Mouse (Mus musculus) forebrain, postnatal 0 days (tissue): ENCODE data around the gene Fuom. TPM values are rescaled to one million over a fixed set of nuclear protein-coding genes. Genes with fewer than 3 reads are reported as not detected.

Source experiments
- ATAC-seq: fragments of 200-750 bp; cut with Nextera tagmentation; 2 replicates; pipeline ENCODE4 v1.8.0; 2017; ENCODE audit warnings: mild to moderate bottlenecking, moderate library complexity
- DNase-seq: peaks from one replicate; pipeline ENCODE4 v3.0.0-alpha.2; 2015
- H3K27ac ChIP-seq: fragments of 300-500 bp; sonication (generic); 2 replicates; pipeline ENCODE4 v1.5.1; 2014; ENCODE audit warnings: low read depth, mild to moderate bottlenecking, antibody characterized with exemption, low read length, moderate library complexity, mixed read lengths
- H3K27me3 ChIP-seq: fragments of 300-500 bp; sonication (generic); 2 replicates; pipeline ENCODE4 v1.6.1; 2014; ENCODE audit warnings: mild to moderate bottlenecking, low read length, mixed read lengths; ENCODE audit not compliant: insufficient read depth
- H3K36me3 ChIP-seq: fragments of 300-500 bp; sonication (generic); 2 replicates; pipeline ENCODE4 v1.6.1; 2014; ENCODE audit warnings: mild to moderate bottlenecking, moderate library complexity; ENCODE audit not compliant: insufficient read depth
- H3K4me1 ChIP-seq: fragments of 300-500 bp; sonication (generic); 2 replicates; pipeline ENCODE4 v1.6.1; 2014; ENCODE audit warnings: antibody characterized with exemption; ENCODE audit not compliant: insufficient read depth
- H3K4me2 ChIP-seq: fragments of 300-500 bp; sonication (generic); 2 replicates; pipeline ENCODE4 v1.6.1; 2014; ENCODE audit warnings: low read depth, mild to moderate bottlenecking, moderate library complexity
- H3K4me3 ChIP-seq: fragments of 300-500 bp; sonication (generic); 2 replicates; pipeline ENCODE4 v1.5.1; 2014; ENCODE audit warnings: low read depth, low read length, mixed read lengths
- H3K9ac ChIP-seq: fragments of 300-500 bp; sonication (generic); 2 replicates; pipeline ENCODE4 v1.6.1; 2014; ENCODE audit warnings: mild to moderate bottlenecking
- H3K9me3 ChIP-seq: fragments of 300-500 bp; sonication (generic); 2 replicates; pipeline ENCODE4 v1.6.1; 2016; ENCODE audit warnings: low read length
- CTCF ChIP-seq: sonication (generic); IDR thresholded peaks from 2 replicates; pipeline ENCODE4 v1.5.1; 2016; ENCODE audit warnings: antibody characterized with exemption, control low read depth, low read depth
- WGBS: fragments of 180-500 bp; shearing (Covaris S2); extraction: QIAGEN DNeasy Blood & Tissue Kit; methylation state at CpG from one replicate; pipeline ENCODE4 v1.1.7; 2014; 5-methylcytosine and 5-hydroxymethylcytosine counted together
- polyA plus RNA-seq: library from polyadenylated mRNA; unstranded; fragments of >200 nt; fragmentation: Nextera tagmentation; extraction: Ambion mirVana; gene quantifications from 2 replicates; pipeline ENCODE4 v1.2.1, GENCODE M21; 2015
- total RNA-seq: library from RNA; depleted of rRNA; stranded (reverse); fragments of >200 nt; gene quantifications from 2 replicates; pipeline ENCODE4 v1.2.3, GENCODE M21; 2014

Gene Fuom
- total and polyA plus RNA-seq, 2 experiments from 2014 or later = 23.0 to 28.4 TPM

DNA sequence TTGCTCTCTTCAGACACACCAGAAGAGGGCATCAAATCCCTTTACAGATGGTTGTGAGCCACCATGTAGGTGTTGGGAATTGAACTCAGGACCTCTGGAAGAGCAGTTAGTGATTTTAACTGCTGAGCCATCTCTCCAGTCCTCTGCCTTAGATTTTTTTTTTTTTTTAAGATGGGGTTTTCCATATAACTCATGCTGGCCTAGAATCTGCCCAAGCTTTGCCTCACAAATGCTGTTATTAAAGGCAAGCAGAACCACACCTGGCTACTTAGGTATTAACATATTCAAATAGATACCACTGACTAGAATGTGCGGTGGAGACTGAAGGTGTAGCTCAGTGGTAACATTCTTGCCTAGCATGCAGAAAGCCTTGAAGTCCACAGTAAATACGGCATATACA, 18.2 kb upstream of the Fuom start:
- Histone ChIP-seq H3K36me3 (no peaks in the 10 kb centered on the region), H3K27ac (no peak overlapping the region), H3K4me3 (no peak overlapping the region), H3K4me1 (peaks cover 7% of the 10 kb centered on the region; the same call in 1 of the 2 replicates), H3K9me3 (no peaks in the 10 kb centered on the region), H3K4me2 (no peak overlapping the region), H3K9ac (no peak overlapping the region), H3K27me3 (no peaks in the 10 kb centered on the region)
- 92% methylated on average over 2 of the region's 2 CpGs for WGBS
- no peak for TF ChIP-seq CTCF
- no peak for ATAC-seq
- no peak for DNase-seq

DNA sequence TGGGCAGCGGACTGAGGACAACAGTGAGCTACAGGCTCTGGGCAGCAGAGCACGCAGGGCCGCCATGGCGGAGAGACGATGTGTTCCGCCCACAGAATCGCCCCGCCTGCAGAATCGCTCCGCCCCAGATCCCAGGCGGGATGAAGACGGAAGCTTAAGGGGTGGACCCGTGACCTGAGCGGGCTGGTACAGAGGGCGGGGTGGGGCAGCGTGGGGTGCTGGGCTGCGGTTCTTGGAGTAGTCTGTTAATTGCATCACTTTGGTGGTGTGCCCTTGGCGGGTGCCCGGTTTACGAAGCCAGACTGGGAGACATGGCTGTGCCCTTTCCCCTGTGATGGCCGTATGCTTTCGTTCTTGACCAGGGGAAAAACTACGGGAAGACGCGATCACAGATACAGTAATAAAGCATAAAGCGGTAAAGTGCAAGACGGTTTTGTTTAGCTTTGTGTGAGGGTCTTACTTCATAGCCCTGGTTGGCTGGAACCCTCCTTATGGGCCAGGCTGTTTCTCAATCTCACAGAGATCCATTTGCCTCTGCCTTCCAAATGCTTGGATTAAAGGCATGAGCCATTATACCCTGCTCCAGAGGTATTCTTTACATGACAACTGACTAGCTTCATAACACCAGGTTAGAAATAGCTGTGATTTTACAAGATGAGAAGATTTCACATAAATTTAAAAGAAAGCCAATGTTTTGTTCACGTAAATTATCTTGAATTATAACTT, 14.3 kb upstream of the Fuom start, which contains the start of gene Echs1:
Gene Echs1 (minus strand): TSS at position 148 of the 726 bp plus-strand sequence.
- ATAC-seq (peak; percentile 96), DNase-seq (peak; percentile 81)
- Histone ChIP-seq H3K27me3 (no peaks in the 10 kb centered on the region), H3K9ac (peak within 1 kb of the TSS; percentile 81), H3K36me3 (peaks cover 10% of the 10 kb centered on the region), H3K27ac (peak within 1 kb of the TSS; percentile 68), H3K4me1 (peaks cover 4% of the 10 kb centered on the region; the same call in 1 of the 2 replicates), H3K4me3 (peak within 1 kb of the TSS; percentile 67), H3K9me3 (no peaks in the 10 kb centered on the region), H3K4me2 (peak within 1 kb of the TSS; percentile 76)
- 4% methylated on average over 28 of the region's 28 CpGs for WGBS
- no peak for TF ChIP-seq CTCF

- Histone ChIP-seq H3K36me3 (peaks cover 15% of the 10 kb centered on the region), H3K4me2 (peak within 1 kb of the TSS; percentile 76), H3K4me1 (peaks cover 4% of the 10 kb centered on the region; the same call in 1 of the 2 replicates), H3K27me3 (no peaks in the 10 kb centered on the region), H3K9ac (peak within 1 kb of the TSS; percentile 81), H3K27ac (peak within 1 kb of the TSS; percentile 68), H3K4me3 (peak within 1 kb of the TSS; percentile 67), H3K9me3 (no peaks in the 10 kb centered on the region)
- ATAC-seq (peak; percentile 79), DNase-seq (peak; percentile 71)
- WGBS = 2% methylated on average over 23 of the region's 23 CpGs
- peak; percentile 18; the same call in 1 of the 2 replicates for TF ChIP-seq CTCF
These were observed 13.5 kb upstream of the Fuom start, which contains the start of gene Paox for GRCm38 (mm10) chr7:140115583-140116328. Gene Paox (plus strand): TSS chr7:140115799.

DNA sequence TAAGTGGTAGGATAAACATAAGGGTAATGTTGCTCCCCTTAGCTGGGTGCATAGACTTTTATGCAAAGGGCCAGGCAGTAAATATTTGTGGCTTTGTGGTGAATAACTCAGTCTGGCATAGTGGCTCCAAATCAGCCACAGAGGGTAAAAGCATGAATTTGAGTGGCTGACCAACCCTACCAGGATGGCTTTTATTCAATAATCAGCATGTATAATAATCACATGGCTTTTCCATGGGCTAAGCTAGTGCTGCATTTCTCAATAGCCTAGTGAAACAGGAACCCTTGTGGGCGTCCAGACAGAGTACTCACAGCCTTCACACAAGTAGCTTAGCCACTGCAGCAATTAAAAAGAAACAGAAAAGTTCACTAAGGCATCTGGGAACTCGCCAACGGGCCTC, 9.7 kb upstream of the Fuom start:
- no peak for ATAC-seq
- no peak overlapping the region for H3K27ac ChIP-seq
- WGBS = 56% methylated on average over 3 of the region's 3 CpGs
- H3K27me3 ChIP-seq = no peaks in the 10 kb centered on the region
- H3K36me3 ChIP-seq = peaks cover 49% of the 10 kb centered on the region
- no peak overlapping the region for H3K4me2 ChIP-seq
- DNase-seq = no peak
- no peak overlapping the region for H3K9ac ChIP-seq
- TF ChIP-seq CTCF = no peak
- peaks cover under 1% of the 10 kb centered on the region; the same call in 1 of the 2 replicates for H3K4me1 ChIP-seq
- H3K4me3 ChIP-seq = no peak overlapping the region
- no peaks in the 10 kb centered on the region for H3K9me3 ChIP-seq

- DNase-seq = no peak
- no peak for ATAC-seq
- no peak overlapping the region for H3K27ac ChIP-seq
- 74% methylated on average over 4 of the region's 4 CpGs for WGBS
- no peaks in the 10 kb centered on the region for H3K4me1 ChIP-seq
- no peak for TF ChIP-seq CTCF
- H3K36me3 ChIP-seq = peaks cover 30% of the 10 kb centered on the region
- H3K9me3 ChIP-seq = no peaks in the 10 kb centered on the region
- H3K9ac ChIP-seq = no peak overlapping the region
- H3K4me3 ChIP-seq = no peak overlapping the region
- H3K4me2 ChIP-seq = no peak overlapping the region
- no peaks in the 10 kb centered on the region for H3K27me3 ChIP-seq
These were observed 1.8 kb upstream of the Fuom start for GRCm38 (mm10) chr7:140104009-140104408.

DNA sequence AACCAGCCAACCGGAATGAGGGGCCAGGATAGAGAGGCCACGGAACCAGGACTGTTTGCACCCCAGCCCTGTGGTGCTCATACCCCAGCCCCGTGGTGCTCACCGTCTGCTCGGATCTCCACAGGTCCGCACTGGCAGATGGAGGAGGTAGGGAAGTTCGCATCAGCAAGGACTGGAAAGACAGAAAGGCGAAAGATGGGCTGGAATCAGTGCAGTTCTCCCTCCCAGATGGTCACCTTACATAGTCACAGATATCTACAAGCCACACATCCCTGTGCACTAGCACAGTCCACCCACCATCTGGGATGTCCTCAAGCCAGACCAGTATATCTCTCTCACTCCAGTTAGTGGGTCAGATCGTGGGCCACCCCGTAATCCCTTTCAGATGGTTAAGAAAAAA, 743 bp downstream of the Fuom start:
- Histone ChIP-seq H3K4me1 (no peaks in the 10 kb centered on the region), H3K4me2 (peak overlapping the region; percentile 56), H3K27me3 (no peaks in the 10 kb centered on the region), H3K9me3 (no peaks in the 10 kb centered on the region), H3K9ac (peak overlapping the region; percentile 14; the same call in 1 of the 2 replicates), H3K4me3 (peak overlapping the region; percentile 34), H3K36me3 (peaks cover 12% of the 10 kb centered on the region; the same call in 1 of the 2 replicates), H3K27ac (no peak overlapping the region)
- ATAC-seq = no peak
- no peak for TF ChIP-seq CTCF
- WGBS = 72% methylated on average over 10 of the region's 10 CpGs
- no peak for DNase-seq

DNA sequence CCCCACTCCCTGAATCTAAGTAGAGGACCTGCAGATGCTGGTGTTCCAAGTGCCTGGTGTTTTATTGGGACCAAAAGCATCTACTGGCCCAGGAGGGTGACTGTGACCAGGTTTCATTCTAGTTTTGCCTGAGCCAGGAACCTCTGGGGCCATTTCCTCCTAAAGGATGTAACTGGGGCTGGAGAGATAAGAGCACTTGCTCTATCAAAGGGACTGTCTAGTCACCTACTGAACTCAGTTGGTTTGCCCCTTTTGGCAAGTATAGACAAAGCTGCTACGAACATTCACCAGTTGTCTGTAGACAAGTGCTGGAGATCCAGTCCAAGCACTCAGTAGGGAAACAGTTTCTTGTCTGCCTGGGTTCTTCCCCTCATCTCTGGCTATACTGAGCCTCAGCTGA, 3.8 kb downstream of the Fuom start:
- H3K9me3 ChIP-seq = no peaks in the 10 kb centered on the region
- DNase-seq (no peak), ATAC-seq (no peak)
- TF ChIP-seq CTCF = no peak
- 97% methylated on average over 1 of the region's 1 CpGs for WGBS
- no peak overlapping the region for H3K4me3 ChIP-seq
- H3K9ac ChIP-seq = no peak overlapping the region
- no peak overlapping the region for H3K4me2 ChIP-seq
- H3K27me3 ChIP-seq = no peaks in the 10 kb centered on the region
- H3K4me1 ChIP-seq = no peaks in the 10 kb centered on the region
- no peak overlapping the region for H3K27ac ChIP-seq
- no peaks in the 10 kb centered on the region for H3K36me3 ChIP-seq
